Mouse (Mus musculus) kidney, adult 2 months (tissue): ENCODE measurements at regions not wholly inside any gene's neighbourhood (a gene's known extent, or its start where the extent isn't known, plus 50 kb on each side); places are given as distances from the start of the nearest gene placed in this dataset.

Source experiments
- CTCF ChIP-seq: fragments of 200-500 bp; conservative IDR thresholded peaks from 2 replicates; pipeline ENCODE4 v1.5.1; 2011; ENCODE audit warnings: low read depth, mild to moderate bottlenecking, control low read depth, low read length, moderate library complexity, mixed read lengths; ENCODE audit not compliant: insufficient read depth, insufficient read length
- POLR2A ChIP-seq: fragments of 200-500 bp; IDR thresholded peaks from one replicate; pipeline ENCODE4 v1.6.1; 2011; ENCODE audit warnings: low read depth, low read length, control low read depth

DNA sequence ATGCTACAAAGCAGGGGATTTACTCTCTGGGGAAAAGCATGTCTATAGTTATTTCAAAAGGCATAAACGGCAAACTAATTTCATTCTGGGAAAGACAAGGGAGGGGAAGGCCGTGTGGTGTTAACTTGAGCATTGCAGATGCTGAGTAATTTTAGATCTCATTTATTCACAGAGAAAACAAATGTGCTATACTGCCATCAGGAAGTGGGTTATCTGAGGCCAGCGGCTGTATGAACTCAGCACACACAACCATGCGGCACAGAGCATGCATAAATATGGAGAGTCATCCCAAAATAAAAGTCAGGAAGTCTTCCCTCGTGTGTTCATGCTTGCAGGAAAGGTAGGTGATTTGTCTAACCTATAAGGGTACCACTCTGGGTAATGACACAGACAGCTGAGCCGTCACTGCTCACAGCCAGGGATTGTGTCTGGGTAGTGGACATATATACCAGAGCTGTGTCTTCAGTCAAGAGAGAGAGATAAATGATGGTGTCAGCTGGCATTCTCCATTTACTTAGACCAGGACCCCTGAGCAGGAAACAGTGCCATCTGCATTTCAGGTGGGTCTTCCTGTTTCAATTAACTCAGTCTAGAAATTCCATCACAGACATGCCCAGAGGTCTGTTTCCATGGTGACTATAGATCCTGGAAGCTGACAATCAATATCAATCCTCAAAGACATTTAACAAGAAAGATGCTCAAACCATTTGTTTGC lies 160.3 kb upstream of the Nsun2 start:
- TF ChIP-seq CTCF (no peak), POLR2A (no peak)
